Mouse (Mus musculus): ENCODE results near the gene Gm10228.
"Not testable (repeated sequence)": the region's sequence is repeated elsewhere in the genome, so short reads cannot be mapped to it uniquely, and the experiment has no call there.

Gene Gm10228

GRCm38 (mm10) chr16:89041372-89041771, at the start of gene Gm10228:
Gm10228 (minus strand) TSS chr16:89041472.
- DNase-seq = not testable (repeated sequence)

- not testable (repeated sequence) for DNase-seq
Observed at GRCm38 (mm10) chr16:89071041-89071440, 29.8 kb upstream of the Gm10228 start.

- not testable (repeated sequence) for DNase-seq
Observed at GRCm38 (mm10) chr16:89063902-89064301, 22.6 kb upstream of the Gm10228 start, which contains the start of gene 1110025L11Rik. 1110025L11Rik (minus strand) TSS chr16:89064002.

- no peak for DNase-seq
Observed at GRCm38 (mm10) chr16:89047783-89048182, 6.5 kb upstream of the Gm10228 start, which contains the start of gene Krtap6-5. Krtap6-5 (minus strand) TSS chr16:89047883.

- DNase-seq = not testable (repeated sequence)
Observed at GRCm38 (mm10) chr16:89031399-89031798, 9.9 kb downstream of the Gm10228 start, which contains the start of gene Krtap6-1. Krtap6-1 (plus strand) TSS chr16:89031699.

GRCm38 (mm10) chr16:89014984-89015383, 26.3 kb downstream of the Gm10228 start, which contains the start of gene Gm10229:
Gm10229 (plus strand) TSS chr16:89015284.
- DNase-seq = not testable (repeated sequence)

GRCm38 (mm10) chr16:89013973-89014372, 27.3 kb downstream of the Gm10228 start:
- DNase-seq = no peak

- DNase-seq = no peak
Observed at GRCm38 (mm10) chr16:89010659-89011058, 30.6 kb downstream of the Gm10228 start, which contains the start of gene Krtap22-2. Krtap22-2 (minus strand) TSS chr16:89010759.

Data from right cerebral cortex, postnatal 14 days (tissue).